Mouse (Mus musculus): ENCODE results near the gene Zfp1. TPM values are rescaled to one million over a fixed set of nuclear protein-coding genes. Genes with fewer than 3 reads are reported as not detected.
A peak's percentile ranks its signal among the peaks of the same experiment; 100 is the strongest.

The Zfp1 gene
- total RNA-seq, 2 experiments from 2014 or later, result 19.4 to 22.3 TPM

GRCm38 (mm10) chr8:111662473-111662872 is 19.3 kb downstream of the Zfp1 start:
- DNase-seq (ENCODE audit: extremely low spot score in 1 of 2, low spot score in 1 of 2), result peak; percentile 53 to 88

DNA sequence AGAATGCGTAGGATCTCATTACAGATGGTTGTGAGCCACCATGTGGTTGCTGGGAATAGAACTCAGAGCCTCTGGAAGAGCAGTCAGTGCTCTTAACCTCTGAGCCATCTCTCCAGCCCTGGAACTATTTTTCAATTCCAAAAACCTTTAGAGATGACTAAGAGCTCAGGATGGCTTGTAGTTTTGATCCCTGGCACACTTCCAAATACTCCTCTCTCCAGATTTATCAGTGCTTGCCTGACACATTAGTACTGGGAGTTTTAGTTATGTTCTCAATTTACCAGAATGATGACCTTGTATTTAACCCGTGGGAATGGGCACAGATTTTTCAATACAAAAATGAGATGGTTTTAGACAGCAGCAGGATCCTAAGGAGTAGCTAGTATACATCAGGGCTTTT is 23.6 kb downstream of the Zfp1 start:
- no peak for DNase-seq (ENCODE audit: extremely low spot score in 1 of 2, low spot score in 1 of 2)

DNA sequence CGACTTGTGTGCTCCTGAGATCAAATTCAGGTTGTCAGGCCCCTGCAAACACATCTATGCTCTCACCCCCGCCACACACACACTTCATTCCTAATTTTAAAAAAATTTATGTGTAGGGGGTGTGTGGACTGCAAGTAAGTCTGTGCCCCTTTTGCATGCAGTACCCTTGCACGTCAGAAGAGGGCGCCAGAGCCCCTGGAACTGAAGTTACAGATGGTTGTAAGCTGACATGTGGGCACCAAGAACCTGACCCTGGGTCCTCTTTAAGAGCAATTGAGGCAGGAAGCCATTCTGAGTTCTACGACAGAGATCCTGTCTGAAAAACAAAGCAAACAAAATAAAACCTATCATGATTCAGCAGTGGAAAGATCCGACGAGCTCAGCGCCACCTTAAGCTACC is 33.0 kb downstream of the Zfp1 start:
- no peak for DNase-seq (ENCODE audit: extremely low spot score in 1 of 2, low spot score in 1 of 2)

DNA sequence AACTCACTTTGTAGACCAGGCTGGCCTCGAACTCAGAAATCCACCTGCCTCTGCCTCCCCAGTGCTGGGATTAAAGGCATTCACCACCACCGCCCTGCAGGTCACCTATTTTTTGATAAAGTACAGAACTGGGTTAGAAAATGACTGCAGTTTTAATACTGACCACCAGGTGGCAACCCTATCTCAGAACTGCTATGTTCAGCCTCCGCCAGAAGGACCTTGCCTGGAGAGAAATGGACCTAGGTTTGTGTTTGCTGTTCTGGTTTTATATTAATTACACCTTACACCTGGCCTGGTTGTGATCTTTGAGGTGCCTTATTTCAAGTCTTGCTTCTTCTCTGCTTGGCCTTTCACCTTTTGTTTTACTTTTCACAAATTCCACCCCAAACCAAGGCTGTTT is 34.9 kb downstream of the Zfp1 start:
- peak in 1 of 2 experiments; percentile 65 for DNase-seq (ENCODE audit: extremely low spot score in 1 of 2, low spot score in 1 of 2)

- no peak for DNase-seq (ENCODE audit: extremely low spot score in 1 of 2, low spot score in 1 of 2)
Measured at GRCm38 (mm10) chr8:111678848-111679247, 35.6 kb downstream of the Zfp1 start.

- DNase-seq (ENCODE audit: extremely low spot score in 1 of 2, low spot score in 1 of 2), result no peak
Measured at GRCm38 (mm10) chr8:111680423-111681028, 37.3 kb downstream of the Zfp1 start.

DNA sequence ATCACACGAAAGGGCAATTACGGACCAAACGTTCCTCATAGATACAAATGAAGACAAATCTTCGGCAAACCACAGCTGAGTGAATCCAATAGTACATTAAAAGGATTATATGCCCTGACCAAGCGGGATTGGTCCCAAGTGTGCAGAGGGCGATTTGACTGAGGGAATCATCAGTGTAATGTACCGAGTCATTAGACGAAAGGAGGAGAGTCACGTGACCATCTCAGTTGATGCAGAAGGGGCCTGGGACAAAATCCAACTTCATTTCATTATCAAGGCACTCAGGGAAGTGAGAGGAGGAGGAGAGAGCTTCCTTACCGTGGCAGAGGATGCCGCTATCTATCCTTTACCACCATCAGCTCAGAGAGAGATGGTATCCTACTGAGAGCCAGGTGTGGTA is 38.0 kb downstream of the Zfp1 start:
- DNase-seq (ENCODE audit: extremely low spot score in 1 of 2, low spot score in 1 of 2), result no peak

DNA sequence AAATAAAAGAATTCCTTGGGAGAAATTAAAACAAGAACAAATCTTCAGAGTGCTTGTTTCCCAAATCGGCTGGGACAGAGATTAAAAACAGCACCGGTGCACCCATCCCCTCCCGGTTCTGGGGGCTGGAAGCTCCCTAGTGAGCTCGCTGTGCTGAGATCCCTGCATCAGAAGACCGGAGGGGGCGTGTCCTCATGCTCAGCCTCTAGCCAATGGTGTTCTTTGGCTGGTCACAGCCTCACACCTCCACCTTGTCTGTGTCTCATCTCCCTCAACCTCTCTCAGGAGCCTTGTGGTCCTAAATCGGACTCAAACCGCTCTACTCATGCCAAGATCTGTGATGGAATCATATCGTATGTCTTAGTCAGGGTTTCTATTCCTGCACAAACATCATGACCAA is 39.3 kb downstream of the Zfp1 start:
- DNase-seq (ENCODE audit: extremely low spot score in 1 of 2, low spot score in 1 of 2), result no peak

DNA sequence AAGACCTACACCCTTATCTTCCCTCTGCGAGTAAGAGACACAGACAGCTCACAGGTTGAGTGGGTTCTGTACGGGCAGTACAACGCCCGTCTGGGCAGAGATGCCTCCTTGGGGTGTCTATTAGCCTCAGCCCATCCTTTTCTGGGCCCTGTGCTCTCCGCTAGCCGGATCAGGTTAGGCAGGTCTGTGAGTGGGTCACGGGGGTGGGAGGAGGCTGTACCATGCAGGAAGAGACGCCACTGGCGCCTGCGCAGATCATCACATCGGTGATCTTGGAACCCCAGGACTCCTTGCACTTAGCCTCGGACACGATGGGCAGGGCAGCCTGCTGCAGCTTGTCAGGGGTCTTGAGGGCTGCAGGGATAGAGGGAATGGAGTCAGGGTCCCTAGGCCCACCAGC is 43.7 kb downstream of the Zfp1 start:
- no peak for DNase-seq (ENCODE audit: extremely low spot score in 1 of 2, low spot score in 1 of 2)

- DNase-seq (ENCODE audit: extremely low spot score in 1 of 2, low spot score in 1 of 2), result no peak
Measured at GRCm38 (mm10) chr8:111690960-111691445, 47.8 kb downstream of the Zfp1 start, which contains the start of gene Ctrb1. Gene Ctrb1 (minus strand): TSS chr8:111691010.

GRCm38 (mm10) chr8:111693261-111693741 is 50.1 kb downstream of the Zfp1 start:
- no peak for DNase-seq (ENCODE audit: extremely low spot score in 1 of 2, low spot score in 1 of 2)

DNA sequence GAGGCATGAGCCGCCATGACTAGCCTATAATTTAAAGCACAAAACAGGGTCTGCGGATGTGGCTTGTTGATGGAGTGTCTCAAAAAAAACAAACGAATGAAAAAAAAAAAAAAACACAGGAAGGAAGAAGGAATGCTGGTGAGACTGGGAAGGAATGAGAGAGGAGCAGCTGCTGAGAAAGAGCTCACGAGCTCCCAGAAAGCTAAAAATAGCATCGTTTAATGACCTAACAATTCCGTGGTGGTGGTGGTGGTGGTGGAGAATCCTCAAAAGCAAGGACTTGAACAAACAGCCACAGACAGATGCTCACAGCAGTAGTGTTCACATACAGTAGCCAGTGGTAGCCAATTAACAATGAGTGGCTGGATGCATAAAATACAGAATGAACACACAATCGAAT is 52.2 kb downstream of the Zfp1 start:
- no peak for DNase-seq (ENCODE audit: extremely low spot score in 1 of 2, low spot score in 1 of 2)

DNA sequence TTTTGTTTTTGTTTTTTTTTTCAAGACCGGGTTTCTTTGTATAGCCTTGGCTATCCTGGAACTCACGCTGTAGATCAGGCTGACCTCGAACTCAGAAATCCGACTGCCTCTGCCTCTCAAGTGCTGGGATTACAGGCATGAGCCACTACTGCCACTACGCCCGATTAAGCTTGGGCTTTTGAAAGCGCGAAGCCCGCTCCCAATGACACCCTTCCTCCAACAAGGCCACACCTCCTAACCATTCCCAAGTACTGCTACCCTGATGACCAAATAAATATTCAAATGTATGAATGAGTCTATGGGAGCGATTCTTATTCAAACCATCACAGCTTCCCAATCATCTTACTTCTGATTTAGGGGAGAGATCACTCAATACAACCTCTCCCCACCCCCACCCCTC is 54.5 kb downstream of the Zfp1 start:
- DNase-seq (ENCODE audit: extremely low spot score in 1 of 2, low spot score in 1 of 2), result no peak

GRCm38 (mm10) chr8:111699035-111699434 is 55.8 kb downstream of the Zfp1 start:
- no peak for DNase-seq (ENCODE audit: extremely low spot score in 1 of 2, low spot score in 1 of 2)

DNA sequence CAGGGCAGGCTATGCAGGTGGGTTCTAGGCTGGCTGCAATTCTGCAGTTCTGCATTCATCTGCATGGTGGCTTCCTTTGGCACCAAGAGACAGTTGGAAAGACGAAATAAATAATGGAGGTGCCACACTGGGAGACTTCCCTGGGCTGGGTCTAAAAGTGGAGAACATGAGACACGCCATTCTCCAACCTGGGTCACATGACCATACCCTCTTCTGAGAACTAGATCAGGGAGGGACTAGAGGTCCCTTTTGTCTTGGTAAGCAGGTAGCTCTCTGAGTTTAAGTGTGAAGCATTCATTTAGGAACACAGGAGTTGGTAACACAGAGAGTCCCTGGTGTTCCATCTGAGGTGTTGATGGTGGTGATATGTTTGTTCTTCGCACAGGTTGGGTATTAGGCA is 57.0 kb downstream of the Zfp1 start:
- DNase-seq (ENCODE audit: extremely low spot score in 1 of 2, low spot score in 1 of 2), result no peak

GRCm38 (mm10) chr8:111700740-111701139 is 57.5 kb downstream of the Zfp1 start:
- no peak for DNase-seq (ENCODE audit: extremely low spot score in 1 of 2, low spot score in 1 of 2)

- DNase-seq (ENCODE audit: extremely low spot score in 1 of 2, low spot score in 1 of 2), result no peak
Measured at GRCm38 (mm10) chr8:111701380-111701779, 58.2 kb downstream of the Zfp1 start.

DNA sequence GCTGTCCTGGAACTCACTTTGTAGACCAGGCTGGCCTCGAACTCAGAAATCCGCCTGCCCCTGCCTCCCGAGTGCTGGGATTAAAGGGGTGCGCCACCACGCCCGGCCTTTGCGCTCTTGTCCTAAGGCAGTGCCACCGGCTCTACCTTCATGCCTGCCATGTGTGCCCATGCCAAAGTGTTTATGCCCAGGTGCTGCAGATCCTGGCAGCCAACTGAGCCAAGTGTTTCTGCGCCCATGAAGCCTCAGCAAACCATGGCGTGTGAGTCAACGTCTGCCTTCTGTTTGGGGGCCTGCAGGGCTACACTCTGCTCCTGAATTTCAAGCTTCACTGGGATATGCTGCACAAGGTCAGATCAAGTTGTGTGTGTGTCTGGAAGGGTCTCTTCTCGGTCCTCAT is 61.4 kb downstream of the Zfp1 start:
- DNase-seq (ENCODE audit: extremely low spot score in 1 of 2, low spot score in 1 of 2), result no peak

GRCm38 (mm10) chr8:111705222-111705621 is 62.0 kb downstream of the Zfp1 start:
- DNase-seq (ENCODE audit: extremely low spot score in 1 of 2, low spot score in 1 of 2), result no peak

DNA sequence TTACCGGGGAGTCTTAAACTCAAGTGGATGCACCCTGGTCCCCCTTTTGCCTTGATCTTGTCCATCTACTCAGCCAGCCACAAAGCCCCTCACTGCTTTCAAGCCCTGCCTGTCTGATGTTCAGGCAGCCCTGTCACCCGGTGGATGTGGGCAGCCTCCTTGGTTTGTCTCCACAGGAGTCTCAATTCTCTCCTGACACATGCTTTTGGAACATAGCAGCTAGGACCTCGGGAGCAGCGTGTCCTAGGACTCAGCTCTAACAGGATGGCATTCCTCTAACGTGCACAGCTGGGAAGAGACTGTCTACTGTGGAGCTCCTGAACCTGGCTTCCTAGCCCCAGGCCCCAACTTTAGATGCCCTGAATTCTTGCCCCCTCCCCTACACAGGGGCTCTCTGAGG is 62.5 kb downstream of the Zfp1 start:
- DNase-seq (ENCODE audit: extremely low spot score in 1 of 2, low spot score in 1 of 2), result no peak

- DNase-seq (ENCODE audit: extremely low spot score in 1 of 2, low spot score in 1 of 2), result no peak
Measured at GRCm38 (mm10) chr8:111708265-111708664, 65.1 kb downstream of the Zfp1 start.

GRCm38 (mm10) chr8:111709223-111709622 is 66.0 kb downstream of the Zfp1 start:
- DNase-seq (ENCODE audit: extremely low spot score in 1 of 2, low spot score in 1 of 2), result no peak

All from layer of hippocampus, postnatal 25 days (tissue).